Mouse (Mus musculus): ENCODE results near the gene Dnah12. TPM values are rescaled to one million over a fixed set of nuclear protein-coding genes. Genes with fewer than 3 reads are reported as not detected.

The Dnah12 gene
- total and polyA plus RNA-seq, 2 experiments from 2014 or later, result not detected

- DNase-seq (ENCODE audit: low spot score), result peak; percentile 55
These were observed 92.6 kb downstream of the Dnah12 start for GRCm38 (mm10) chr14:26785695-26786094.

DNA sequence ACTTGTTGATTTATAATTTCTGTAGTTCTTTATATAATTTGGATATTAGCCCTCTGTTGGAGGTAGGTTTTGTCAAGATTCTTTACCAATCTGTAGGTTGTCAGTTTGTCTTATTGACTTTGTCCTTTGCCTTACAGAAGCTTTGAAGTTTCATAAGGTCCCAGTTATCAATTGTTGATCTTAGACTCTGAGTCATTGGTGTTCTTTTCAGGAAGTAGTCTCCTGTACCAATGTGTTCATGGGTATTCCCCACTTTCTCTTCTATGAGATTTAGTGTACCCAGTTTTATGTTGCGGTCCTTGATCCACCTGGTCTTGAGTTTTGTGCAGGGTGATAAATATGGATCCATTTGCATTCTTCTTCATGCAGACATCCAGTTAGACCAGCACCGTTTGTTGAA is 101.4 kb downstream of the Dnah12 start:
- Histone ChIP-seq H3K9me3 (replicated peaks; ENCODE audit: control insufficient read depth, low read length) (no peaks in the 10 kb centered on the region), H3K27ac (ENCODE audit: low read depth) (no peak overlapping the region), H3K27me3 (ENCODE audit: control insufficient read depth, insufficient read depth, low read length) (no peaks in the 10 kb centered on the region), H3K4me3 (ENCODE audit: low read depth, low read length) (no peak overlapping the region), H3K4me2 (ENCODE audit: low read depth, low read length) (no peak overlapping the region), H3K36me3 (replicated peaks; ENCODE audit: control insufficient read depth, insufficient read depth, low read length) (no peaks in the 10 kb centered on the region), H3K4me1 (ENCODE audit: control insufficient read depth, insufficient read depth) (no peaks in the 10 kb centered on the region), H3K9ac (replicated peaks; ENCODE audit: low read depth, low read length) (no peak overlapping the region)
- DNase-seq (ENCODE audit: low spot score), result no peak
- no peak for TF ChIP-seq EP300 (IDR thresholded peaks at IDR 0.05; ENCODE audit: low read depth)
- no peak for TF ChIP-seq CTCF (IDR thresholded peaks at IDR 0.05; ENCODE audit: low read depth)
- no peak for ATAC-seq (ENCODE audit: insufficient read depth, low read depth)
- 82% methylated on average over 2 of the region's 2 CpGs for WGBS

More at GRCm38 (mm10) chr14:26785695-26786094, 92.6 kb downstream of the Dnah12 start:
- H3K27ac ChIP-seq (ENCODE audit: low read depth), result no peak overlapping the region
- no peak overlapping the region for H3K4me2 ChIP-seq (ENCODE audit: low read depth, low read length)
- H3K9me3 ChIP-seq (replicated peaks; ENCODE audit: control insufficient read depth, low read length), result no peaks in the 10 kb centered on the region
- H3K4me1 ChIP-seq (ENCODE audit: control insufficient read depth, insufficient read depth), result no peaks in the 10 kb centered on the region
- no peak for ATAC-seq (ENCODE audit: insufficient read depth, low read depth)
- H3K4me3 ChIP-seq (ENCODE audit: low read depth, low read length), result no peak overlapping the region
- no peaks in the 10 kb centered on the region for H3K27me3 ChIP-seq (ENCODE audit: control insufficient read depth, insufficient read depth, low read length)
- TF ChIP-seq CTCF (IDR thresholded peaks at IDR 0.05; ENCODE audit: low read depth) (peak; percentile 63), EP300 (IDR thresholded peaks at IDR 0.05; ENCODE audit: low read depth) (no peak)
- no peaks in the 10 kb centered on the region for H3K36me3 ChIP-seq (replicated peaks; ENCODE audit: control insufficient read depth, insufficient read depth, low read length)
- 35% methylated on average over 4 of the region's 4 CpGs for WGBS
- no peak overlapping the region for H3K9ac ChIP-seq (replicated peaks; ENCODE audit: low read depth, low read length)

- Histone ChIP-seq H3K27me3 (ENCODE audit: control insufficient read depth, insufficient read depth, low read length) (no peaks in the 10 kb centered on the region), H3K36me3 (replicated peaks; ENCODE audit: control insufficient read depth, insufficient read depth, low read length) (no peaks in the 10 kb centered on the region), H3K27ac (ENCODE audit: low read depth) (no peak overlapping the region), H3K4me3 (ENCODE audit: low read depth, low read length) (no peak overlapping the region), H3K4me1 (ENCODE audit: control insufficient read depth, insufficient read depth) (no peaks in the 10 kb centered on the region), H3K4me2 (ENCODE audit: low read depth, low read length) (no peak overlapping the region), H3K9me3 (replicated peaks; ENCODE audit: control insufficient read depth, low read length) (no peaks in the 10 kb centered on the region), H3K9ac (replicated peaks; ENCODE audit: low read depth, low read length) (no peak overlapping the region)
- ATAC-seq (ENCODE audit: insufficient read depth, low read depth), result no peak
- 42% methylated on average over 3 of the region's 3 CpGs for WGBS
- no peak for DNase-seq (ENCODE audit: low spot score)
- TF ChIP-seq CTCF (IDR thresholded peaks at IDR 0.05; ENCODE audit: low read depth) (no peak), EP300 (IDR thresholded peaks at IDR 0.05; ENCODE audit: low read depth) (no peak)
These were observed 105.3 kb downstream of the Dnah12 start for GRCm38 (mm10) chr14:26798330-26798729.

DNA sequence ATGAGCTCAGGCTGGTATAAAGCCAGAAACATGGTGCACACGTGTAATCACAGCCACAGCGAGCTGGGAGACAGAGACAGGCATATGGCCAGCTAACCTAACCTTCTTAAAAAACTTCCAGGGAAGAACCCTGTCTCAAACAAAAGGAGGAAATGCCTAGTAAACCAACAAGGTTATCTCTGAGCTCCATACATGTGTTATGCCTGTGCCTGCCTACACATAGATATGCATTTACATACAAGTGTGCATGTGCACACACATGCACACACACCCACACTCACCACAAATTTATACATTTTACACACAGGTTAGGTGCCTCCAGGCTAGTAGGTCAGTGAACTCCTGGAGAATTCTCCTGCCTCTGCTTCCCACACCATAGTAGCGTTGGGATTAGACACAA is 106.2 kb downstream of the Dnah12 start:
- H3K9ac ChIP-seq (replicated peaks; ENCODE audit: low read depth, low read length), result no peak overlapping the region
- H3K27me3 ChIP-seq (ENCODE audit: control insufficient read depth, insufficient read depth, low read length), result no peaks in the 10 kb centered on the region
- ATAC-seq (ENCODE audit: insufficient read depth, low read depth), result no peak
- no peak overlapping the region for H3K27ac ChIP-seq (ENCODE audit: low read depth)
- no peak for TF ChIP-seq EP300 (IDR thresholded peaks at IDR 0.05; ENCODE audit: low read depth)
- no peak for TF ChIP-seq CTCF (IDR thresholded peaks at IDR 0.05; ENCODE audit: low read depth)
- 60% methylated on average over 3 of the region's 3 CpGs for WGBS
- no peak overlapping the region for H3K4me3 ChIP-seq (ENCODE audit: low read depth, low read length)
- no peaks in the 10 kb centered on the region for H3K9me3 ChIP-seq (replicated peaks; ENCODE audit: control insufficient read depth, low read length)
- no peaks in the 10 kb centered on the region for H3K36me3 ChIP-seq (replicated peaks; ENCODE audit: control insufficient read depth, insufficient read depth, low read length)
- H3K4me2 ChIP-seq (ENCODE audit: low read depth, low read length), result no peak overlapping the region
- DNase-seq (ENCODE audit: low spot score), result no peak
- no peaks in the 10 kb centered on the region for H3K4me1 ChIP-seq (ENCODE audit: control insufficient read depth, insufficient read depth)

- TF ChIP-seq EP300 (IDR thresholded peaks at IDR 0.05; ENCODE audit: low read depth), result no peak
- no peak for TF ChIP-seq CTCF (IDR thresholded peaks at IDR 0.05; ENCODE audit: low read depth)
- no peak overlapping the region for H3K27ac ChIP-seq (ENCODE audit: low read depth)
- DNase-seq (ENCODE audit: low spot score) (no peak), ATAC-seq (ENCODE audit: insufficient read depth, low read depth) (no peak)
- 62% methylated on average over 7 of the region's 7 CpGs for WGBS
- no peaks in the 10 kb centered on the region for H3K36me3 ChIP-seq (replicated peaks; ENCODE audit: control insufficient read depth, insufficient read depth, low read length)
- H3K27me3 ChIP-seq (ENCODE audit: control insufficient read depth, insufficient read depth, low read length), result no peaks in the 10 kb centered on the region
- H3K4me1 ChIP-seq (ENCODE audit: control insufficient read depth, insufficient read depth), result no peaks in the 10 kb centered on the region
- H3K9me3 ChIP-seq (replicated peaks; ENCODE audit: control insufficient read depth, low read length), result no peaks in the 10 kb centered on the region
- no peak overlapping the region for H3K4me3 ChIP-seq (ENCODE audit: low read depth, low read length)
- no peak overlapping the region for H3K4me2 ChIP-seq (ENCODE audit: low read depth, low read length)
- H3K9ac ChIP-seq (replicated peaks; ENCODE audit: low read depth, low read length), result no peak overlapping the region
These were observed 112.4 kb downstream of the Dnah12 start for GRCm38 (mm10) chr14:26805500-26805899.

DNA sequence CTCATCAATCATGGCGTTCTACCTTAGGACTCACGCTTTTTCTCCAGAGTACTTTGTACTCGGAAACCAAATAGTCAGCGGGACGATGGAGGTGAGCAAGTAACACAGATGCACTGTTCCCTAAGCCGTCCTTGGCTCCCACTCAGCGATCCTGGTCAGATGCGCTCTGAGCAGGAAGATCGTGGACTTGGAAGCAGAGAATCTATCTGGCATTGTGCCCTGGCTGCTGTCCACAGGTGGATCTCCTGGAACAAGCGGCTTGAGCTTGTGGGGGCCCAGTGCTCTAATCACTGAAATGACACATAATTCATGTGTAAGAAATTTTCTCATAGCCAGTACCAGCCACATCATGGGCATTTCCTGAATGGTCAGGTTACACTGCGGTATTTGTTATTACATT is 119.7 kb downstream of the Dnah12 start:
- DNase-seq (ENCODE audit: low spot score) (no peak), ATAC-seq (ENCODE audit: insufficient read depth, low read depth) (no peak)
- H3K27me3 ChIP-seq (ENCODE audit: control insufficient read depth, insufficient read depth, low read length), result no peaks in the 10 kb centered on the region
- WGBS, result 71% methylated on average over 11 of the region's 11 CpGs
- no peak overlapping the region for H3K4me2 ChIP-seq (ENCODE audit: low read depth, low read length)
- H3K36me3 ChIP-seq (replicated peaks; ENCODE audit: control insufficient read depth, insufficient read depth, low read length), result no peaks in the 10 kb centered on the region
- no peak for TF ChIP-seq CTCF (IDR thresholded peaks at IDR 0.05; ENCODE audit: low read depth)
- H3K27ac ChIP-seq (ENCODE audit: low read depth), result no peak overlapping the region
- no peak overlapping the region for H3K4me3 ChIP-seq (ENCODE audit: low read depth, low read length)
- H3K9me3 ChIP-seq (replicated peaks; ENCODE audit: control insufficient read depth, low read length), result no peaks in the 10 kb centered on the region
- H3K4me1 ChIP-seq (ENCODE audit: control insufficient read depth, insufficient read depth), result no peaks in the 10 kb centered on the region
- no peak overlapping the region for H3K9ac ChIP-seq (replicated peaks; ENCODE audit: low read depth, low read length)
